Mouse (Mus musculus): Measurements from ENCODE around the gene Fam178b.
"Not testable (repeated sequence)": the region's sequence is repeated elsewhere in the genome, so short reads cannot be mapped to it uniquely, and the experiment has no call there.

Gene Fam178b

DNA sequence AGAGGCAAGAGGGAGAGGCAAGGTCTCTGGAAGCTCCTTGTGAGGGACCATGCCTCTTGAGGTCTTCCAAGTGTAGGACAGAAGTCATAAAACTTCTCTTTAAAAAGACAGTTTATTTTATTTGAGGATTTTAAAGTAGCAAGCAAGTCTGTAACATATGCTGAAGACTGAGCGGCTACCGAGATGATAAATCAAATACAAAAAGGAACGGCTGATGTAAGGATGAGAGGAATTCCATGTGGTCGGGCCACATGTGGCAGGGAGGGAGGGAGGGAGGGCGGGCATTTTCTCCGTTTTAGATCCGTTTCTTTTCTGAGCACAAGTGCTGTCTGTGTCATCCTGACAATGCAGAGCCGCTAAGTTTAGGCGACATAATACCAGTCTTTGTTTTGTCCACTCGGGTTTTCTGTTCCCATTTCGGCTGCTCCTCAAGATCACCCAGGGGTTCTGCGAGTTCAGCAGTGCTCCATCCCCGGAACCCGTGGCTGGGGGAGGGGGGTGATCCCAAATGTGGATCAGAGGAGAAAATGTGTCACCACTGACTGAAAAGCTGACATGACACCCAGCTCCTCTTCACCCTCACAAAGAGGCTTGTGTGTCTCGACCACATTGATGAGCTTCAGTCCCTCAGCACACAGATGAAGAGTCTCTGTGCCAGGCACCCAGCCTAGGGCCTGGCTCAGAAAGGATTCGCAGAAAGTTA is 10.2 kb downstream of the Fam178b start:
- DNase-seq (ENCODE audit: low read depth, low spot score), result no peak

GRCm38 (mm10) chr1:36671260-36671659 is 11.7 kb downstream of the Fam178b start:
- DNase-seq (ENCODE audit: low read depth, low spot score), result no peak

GRCm38 (mm10) chr1:36670256-36670655 is 12.7 kb downstream of the Fam178b start:
- DNase-seq (ENCODE audit: low read depth, low spot score), result no peak

GRCm38 (mm10) chr1:36668007-36668406 is 15.0 kb downstream of the Fam178b start:
- DNase-seq (ENCODE audit: low read depth, low spot score), result not testable (repeated sequence)

DNA sequence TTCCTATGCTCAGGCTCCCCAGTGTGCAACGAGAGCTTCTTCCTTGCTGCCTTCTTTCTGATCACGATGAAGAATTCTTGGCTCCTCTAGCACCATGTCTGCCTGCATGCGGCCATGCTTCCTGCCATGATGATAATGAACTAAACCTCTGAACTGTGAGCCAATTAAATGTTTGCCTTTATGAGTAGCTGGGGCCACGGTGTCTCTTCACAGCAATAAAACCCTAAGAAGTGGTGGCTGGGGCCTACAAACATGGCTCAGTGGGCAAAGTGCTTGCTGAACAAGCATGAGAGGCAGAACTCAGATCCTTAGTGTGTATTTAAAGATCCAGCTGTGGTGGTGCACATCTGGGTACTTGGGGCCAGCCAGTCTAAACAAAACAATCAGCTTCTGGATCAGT is 17.0 kb downstream of the Fam178b start:
- no peak for DNase-seq (ENCODE audit: low read depth, low spot score)

DNA sequence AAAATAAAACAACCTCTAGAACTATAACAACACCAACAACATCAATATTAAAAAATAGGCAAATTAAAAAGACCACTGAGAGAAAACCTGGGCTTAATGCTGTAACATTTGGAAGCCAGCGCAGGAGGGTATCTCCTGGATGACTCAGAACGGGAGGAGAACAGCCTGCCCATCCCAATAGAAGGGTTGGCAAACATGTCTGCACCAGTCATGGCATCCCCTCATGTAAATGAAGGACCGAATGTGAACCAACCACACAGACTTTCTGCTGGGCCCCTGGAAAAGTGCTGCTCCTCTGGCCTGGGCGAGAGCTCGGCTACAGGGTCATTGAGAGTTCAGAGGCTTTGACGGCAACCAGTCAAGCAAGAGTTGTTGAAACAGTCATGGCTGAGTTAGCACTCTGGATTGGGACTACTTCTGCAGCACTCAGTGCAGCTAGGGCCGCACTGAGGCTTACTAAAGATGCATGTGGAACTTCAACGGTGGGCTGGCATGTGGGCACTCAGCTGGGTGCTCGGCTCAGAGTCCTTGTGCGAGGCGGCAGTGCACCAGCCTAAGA is 17.7 kb downstream of the Fam178b start:
- DNase-seq (ENCODE audit: low read depth, low spot score), result peak; percentile 15

- DNase-seq (ENCODE audit: low read depth, low spot score), result no peak
Measured at GRCm38 (mm10) chr1:36664457-36664856, 18.5 kb downstream of the Fam178b start.

- DNase-seq (ENCODE audit: low read depth, low spot score), result no peak
Measured at GRCm38 (mm10) chr1:36658621-36659399, 24.2 kb downstream of the Fam178b start.

DNA sequence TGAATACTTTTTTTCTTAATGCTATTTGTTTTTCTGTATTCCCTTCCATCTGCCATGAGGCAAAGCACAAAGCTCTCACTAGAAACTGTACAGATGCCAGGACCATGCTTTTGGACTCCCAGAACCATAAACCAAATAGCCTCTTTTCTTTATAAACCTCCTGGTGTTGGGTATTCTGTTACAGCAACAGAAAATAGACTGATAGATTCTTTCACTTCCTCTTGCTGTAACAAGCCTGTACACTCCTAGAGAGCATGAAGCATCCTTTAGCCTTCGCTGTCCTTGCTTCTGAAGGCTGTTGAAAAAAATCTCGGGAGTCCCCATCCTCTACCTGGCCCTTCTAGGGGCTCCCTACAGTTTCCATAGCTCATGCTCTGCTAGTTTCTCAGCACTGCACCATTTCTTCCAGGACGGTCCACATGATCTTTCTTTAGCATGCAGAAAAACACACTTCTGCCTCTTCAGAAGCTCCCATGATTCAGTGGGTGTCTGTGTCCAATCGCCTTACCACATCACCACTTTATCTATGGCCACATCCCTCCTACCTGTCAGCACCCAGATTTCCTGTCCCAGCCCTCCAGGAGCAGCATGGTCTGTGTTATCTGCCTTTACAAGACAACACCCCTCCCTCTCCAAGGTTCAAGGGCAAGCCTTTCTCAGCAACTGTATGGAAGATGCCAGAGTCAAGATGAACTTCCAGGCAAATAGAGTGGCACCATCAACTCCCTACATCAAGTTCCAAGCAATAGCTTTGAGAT is 25.1 kb downstream of the Fam178b start:
- no peak for DNase-seq (ENCODE audit: low read depth, low spot score)

DNA sequence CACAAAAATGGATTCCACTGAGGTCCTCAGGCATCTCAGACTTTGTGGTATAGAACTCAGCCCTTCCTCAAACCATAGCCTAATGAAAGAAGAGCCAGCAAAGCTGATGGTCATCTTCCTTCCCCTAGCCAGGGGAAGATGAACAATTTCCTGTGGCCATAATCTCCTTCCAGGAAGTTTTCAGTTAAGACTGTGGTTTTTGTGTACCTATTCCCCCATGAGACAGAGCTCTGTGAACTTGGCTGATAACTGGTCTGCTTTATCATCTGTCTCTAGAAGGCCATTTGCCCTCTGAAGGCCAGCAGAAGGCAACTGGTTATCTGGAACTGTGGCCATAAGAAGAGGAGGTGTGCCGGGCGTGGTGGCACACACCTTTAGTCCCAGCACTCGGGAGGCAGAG is 26.8 kb downstream of the Fam178b start:
- no peak for DNase-seq (ENCODE audit: low read depth, low spot score)

DNA sequence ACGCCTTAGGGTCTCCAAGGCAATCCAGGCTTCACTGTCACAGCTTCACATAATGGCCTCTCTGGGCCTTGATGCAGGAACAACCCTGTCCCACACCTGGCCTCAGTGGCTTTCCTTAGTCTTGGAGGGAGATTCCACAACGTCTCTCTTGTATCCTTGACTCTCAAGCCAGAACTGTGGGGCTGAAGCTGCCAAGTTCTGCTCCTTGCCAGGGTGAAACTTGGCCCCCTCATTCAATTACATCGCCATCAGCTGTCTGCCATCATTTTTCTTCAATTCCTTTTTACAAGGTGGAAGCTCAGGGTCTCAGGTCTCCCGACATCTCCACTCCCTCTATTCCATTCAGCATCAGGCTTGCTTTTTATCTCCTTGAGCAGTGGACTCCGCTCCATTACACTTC is 27.9 kb downstream of the Fam178b start:
- no peak for DNase-seq (ENCODE audit: low read depth, low spot score)

DNA sequence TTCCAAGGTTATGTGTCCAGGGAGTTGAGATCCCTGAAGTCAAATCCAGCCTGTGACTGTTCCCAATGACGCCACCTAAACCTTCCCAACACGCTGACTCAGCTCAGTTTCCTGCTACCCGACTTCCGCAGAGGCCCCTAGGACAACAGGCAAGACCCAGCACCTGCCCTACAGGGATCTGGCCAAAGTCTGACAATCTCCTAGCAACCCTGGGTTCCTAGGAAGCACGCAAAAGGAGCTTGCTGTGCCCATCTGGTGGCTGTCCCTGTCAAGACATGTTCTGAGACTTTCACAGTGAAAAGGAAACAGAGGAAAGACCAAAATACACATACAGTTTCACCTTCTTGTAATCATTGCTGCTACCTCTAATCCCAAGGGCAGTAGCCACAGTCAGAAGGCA is 35.4 kb downstream of the Fam178b start:
- peak; percentile 25 for DNase-seq (ENCODE audit: low read depth, low spot score)

DNA sequence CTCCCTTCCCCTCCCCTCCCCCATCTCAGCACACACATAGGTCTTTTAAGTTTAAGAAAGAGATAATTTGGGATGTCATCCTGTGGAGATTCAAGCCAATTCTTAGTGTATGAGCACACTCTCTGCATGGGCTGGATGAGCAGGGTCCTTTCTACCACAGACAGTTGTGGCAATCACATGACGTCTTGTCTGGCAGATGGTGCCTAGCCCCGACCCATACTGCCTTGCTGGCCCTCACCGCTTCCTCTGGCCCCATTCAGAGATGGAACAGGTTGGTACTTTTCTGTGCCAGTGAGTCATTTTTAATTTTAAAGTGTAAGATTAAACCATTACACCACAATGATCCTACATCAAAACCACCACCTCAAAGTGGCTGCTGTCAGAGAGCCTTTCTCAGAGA is 36.7 kb downstream of the Fam178b start:
- DNase-seq (ENCODE audit: low read depth, low spot score), result no peak

- no peak for DNase-seq (ENCODE audit: low read depth, low spot score)
Measured at GRCm38 (mm10) chr1:36644615-36645007, 38.4 kb downstream of the Fam178b start.

DNA sequence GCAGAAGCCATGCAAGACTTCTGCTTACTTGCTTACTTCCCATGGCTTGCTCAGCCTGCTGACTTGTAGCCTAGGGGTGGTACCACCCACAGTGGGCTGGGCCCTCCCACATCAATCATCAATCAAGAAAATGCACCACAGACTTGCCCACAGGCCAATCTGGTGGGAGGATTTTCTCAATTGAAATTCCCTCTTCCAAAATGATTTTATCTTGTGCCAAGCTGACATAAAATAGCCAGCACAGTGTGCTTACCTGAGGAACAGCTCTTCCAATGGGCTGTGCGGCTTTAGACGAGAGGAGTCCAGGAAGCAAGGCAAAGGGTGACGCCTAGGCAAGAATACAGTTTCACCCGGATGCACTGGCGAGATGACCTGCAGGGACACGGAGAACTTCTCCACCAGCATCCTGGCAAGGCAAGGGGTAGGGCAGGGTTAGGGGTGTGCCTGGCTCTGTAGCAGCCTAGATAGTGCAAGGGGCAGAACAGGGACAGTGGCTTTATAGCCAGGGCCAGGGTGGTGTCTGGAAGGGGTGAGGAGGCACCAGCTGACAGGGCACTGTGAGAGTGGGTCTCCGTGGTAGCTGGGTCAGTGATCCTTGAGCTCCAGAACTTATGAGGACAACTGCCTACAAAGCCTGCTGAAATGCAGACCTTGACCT is 38.9 kb downstream of the Fam178b start:
- DNase-seq (ENCODE audit: low read depth, low spot score), result no peak

DNA sequence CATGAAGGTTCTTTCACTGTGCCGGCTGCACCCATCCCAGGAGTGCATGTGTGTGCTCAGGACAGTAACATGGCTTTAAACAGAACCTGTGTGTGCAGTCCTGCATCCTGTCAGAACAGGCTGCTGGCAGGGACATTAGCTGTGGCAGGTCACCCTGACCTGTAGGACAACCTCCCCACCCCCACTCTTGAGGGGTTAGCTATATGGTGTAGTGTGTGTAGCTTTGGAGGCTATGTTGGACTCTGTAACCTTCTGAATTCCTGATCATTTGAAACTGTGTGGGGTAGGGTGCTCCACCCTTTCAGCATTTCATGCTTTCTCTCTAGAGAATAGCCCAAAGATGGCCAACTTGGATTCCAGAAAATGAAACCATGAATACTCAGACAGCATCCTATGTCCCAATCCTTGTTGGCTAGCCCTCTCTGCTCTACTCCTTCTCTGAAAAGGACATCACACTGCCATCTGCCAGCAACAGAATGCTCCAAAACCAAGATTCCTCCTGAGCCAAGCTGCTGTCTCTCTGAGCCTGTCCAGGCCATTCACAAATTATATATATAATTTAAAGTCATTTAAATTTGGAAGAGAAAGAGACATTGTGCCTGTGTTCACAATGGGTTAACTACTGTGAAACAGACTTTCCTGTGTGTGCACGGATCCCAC is 47.0 kb downstream of the Fam178b start:
- no peak for DNase-seq (ENCODE audit: low read depth, low spot score)

GRCm38 (mm10) chr1:36634940-36635339 is 48.0 kb downstream of the Fam178b start:
- DNase-seq (ENCODE audit: low read depth, low spot score), result peak; percentile 66

DNA sequence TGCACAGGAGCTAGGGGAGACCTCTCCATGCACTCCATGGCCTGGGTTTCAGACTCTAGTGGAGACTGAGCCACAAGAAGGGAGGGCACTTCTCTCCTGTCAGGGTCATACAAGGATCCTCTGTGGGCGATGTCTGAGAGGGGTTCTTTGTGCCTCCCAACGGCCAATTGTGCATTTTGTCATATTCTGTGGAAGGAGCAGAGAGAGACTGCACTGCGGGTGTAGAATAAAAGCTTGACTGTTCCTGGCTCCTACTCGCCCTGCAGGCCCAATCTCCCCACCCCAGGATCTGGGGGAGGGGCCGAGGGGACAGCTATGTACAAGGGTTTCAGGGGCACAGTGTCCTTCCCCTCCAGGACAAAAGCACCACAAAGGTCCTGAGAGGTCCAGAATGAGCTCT is 49.1 kb downstream of the Fam178b start:
- no peak for DNase-seq (ENCODE audit: low read depth, low spot score)

GRCm38 (mm10) chr1:36632846-36633245 is 50.1 kb downstream of the Fam178b start:
- peak; percentile 55 for DNase-seq (ENCODE audit: low read depth, low spot score)

- DNase-seq (ENCODE audit: low read depth, low spot score), result no peak
Measured at GRCm38 (mm10) chr1:36632090-36632489, 50.9 kb downstream of the Fam178b start.

DNA sequence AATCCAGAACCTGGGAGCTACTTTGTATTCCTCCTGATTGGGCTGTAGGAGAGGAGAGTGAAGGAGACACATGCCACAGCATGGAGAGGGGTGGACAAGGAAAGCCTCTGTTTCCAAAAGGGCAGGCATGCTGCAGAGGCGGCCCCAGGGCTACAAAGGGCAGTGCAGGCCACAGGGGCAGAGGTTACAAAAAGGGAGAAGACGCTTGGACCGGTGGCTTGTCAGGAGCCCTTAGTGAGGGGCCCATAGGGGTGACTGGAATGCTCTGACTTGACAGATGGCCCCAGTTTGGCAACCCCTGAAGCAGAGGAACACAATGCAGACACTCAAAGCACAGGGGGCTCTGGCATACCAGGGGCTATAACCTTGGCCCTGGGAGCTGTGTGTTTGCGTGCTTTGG is 51.6 kb downstream of the Fam178b start:
- DNase-seq (ENCODE audit: low read depth, low spot score), result no peak
